Mouse (Mus musculus) spleen, postnatal 4 days (tissue): ENCODE results near the gene Erc1.
"Not testable (repeated sequence)": the region's sequence is repeated elsewhere in the genome, so short reads cannot be mapped to it uniquely, and the experiment has no call there.

Source experiments
- DNase-seq, 2 experiments: peaks; one replicate each; pipeline ENCODE4 v3.0.0; 2022; ENCODE audit warnings: low spot score in 2 of 2

Gene Erc1

DNA sequence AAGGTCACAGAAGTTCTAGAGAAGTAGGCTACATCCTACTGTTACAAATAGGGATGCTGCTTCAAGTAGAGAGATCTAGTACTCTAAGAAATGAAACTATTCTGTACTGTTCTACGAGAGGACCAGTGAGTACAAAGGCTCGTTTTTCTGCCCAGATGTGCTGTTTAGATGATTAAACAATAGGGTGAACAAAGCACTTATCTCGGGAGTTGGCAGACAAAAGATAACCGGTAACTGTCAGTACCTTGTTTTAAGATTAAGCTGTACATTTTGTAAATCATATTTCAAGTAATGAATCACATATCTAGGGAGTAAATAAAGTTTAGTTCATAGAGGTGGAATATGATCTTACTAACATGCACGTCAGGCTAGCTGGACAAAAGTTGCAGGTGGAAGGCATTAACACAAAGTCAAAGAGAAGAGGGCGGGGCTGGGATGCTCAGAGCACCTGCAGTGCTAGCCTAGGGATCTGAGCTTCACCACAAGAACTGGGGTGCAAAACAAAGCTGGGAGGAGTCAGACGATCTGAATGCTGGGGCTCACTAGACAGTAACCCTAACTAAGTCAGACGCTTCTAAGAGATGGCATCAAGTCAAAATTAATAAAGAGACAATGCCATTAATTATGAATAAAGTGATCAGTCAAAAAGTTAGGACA, 136.2 kb downstream of the Erc1 start:
- DNase-seq = no peak

DNA sequence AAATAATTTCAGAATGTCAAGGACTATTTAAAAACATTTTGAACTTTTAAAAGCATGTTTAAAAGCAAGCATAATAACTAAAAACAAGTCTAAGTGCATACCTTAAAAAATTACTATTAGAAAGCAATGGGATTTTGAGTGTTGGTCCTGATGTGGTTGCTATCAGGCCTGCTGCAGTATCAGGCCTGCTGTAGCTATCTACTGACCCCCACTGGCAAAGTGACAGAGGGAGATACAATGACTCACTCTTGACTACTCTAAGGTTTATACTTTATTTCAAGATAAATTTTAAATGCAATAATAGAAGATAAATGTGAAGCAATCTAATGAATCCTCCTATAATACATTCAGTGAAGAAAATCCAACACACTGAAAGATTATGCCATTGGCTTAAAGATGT, 138.4 kb downstream of the Erc1 start:
- DNase-seq = no peak

- DNase-seq = no peak
These were observed 140.1 kb downstream of the Erc1 start for GRCm38 (mm10) chr6:119707911-119708310.

DNA sequence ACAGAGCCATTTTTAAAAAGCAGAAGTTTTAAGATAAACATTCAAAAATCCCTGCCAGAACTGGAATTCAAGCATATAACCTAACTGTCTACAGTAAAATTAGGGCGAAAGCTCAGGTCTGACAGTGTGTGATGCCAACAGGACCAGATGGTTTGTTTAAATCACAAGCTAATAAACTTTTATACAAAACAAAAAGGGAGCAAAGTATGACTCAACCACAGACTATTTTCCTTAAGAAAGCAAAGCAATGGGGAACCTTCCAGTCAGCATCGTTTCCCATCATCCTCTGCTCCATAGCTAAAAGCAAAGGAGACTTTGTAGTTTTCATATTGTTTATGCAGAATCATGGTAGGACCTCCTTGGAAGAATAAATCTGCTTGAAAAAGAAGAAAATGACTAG, 143.1 kb downstream of the Erc1 start:
- no peak for DNase-seq

DNA sequence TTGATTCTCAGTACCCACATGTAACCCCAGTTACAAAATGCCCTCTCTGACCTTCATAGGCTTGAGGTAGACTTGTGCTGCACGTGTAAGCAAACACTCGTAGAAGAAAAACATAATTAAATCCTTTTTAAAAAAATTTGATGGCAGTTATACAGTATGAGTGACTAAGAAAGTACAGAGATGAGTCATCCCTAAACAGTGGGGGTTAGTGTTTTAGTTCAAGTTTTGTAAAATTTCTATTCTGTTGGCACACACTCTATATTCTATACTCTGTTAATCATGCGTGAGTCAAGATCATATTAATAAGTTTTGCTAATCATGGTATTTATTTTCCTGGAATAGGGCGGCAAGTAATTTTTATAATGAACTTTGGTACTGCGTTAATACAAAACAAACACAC, 155.2 kb downstream of the Erc1 start:
- no peak for DNase-seq

DNA sequence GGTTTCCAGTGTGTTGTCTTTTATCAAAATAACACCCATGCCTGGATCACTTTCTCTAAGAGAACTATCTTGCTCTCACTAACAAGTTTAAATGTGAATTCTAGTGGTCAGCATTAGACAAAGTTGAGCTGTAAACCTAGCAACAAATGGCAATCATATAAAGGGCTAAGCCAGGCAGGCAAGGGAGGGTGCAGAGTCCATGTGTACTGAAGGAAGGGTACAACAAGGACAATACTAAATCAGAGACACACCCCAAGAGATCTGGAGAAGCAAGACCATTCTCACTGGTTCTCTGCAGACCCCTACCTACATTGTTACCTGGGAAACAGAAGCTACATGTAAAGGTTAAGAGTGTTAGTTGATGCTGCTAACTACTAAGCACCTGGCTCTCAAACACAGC, 161.5 kb downstream of the Erc1 start:
- no peak for DNase-seq

DNA sequence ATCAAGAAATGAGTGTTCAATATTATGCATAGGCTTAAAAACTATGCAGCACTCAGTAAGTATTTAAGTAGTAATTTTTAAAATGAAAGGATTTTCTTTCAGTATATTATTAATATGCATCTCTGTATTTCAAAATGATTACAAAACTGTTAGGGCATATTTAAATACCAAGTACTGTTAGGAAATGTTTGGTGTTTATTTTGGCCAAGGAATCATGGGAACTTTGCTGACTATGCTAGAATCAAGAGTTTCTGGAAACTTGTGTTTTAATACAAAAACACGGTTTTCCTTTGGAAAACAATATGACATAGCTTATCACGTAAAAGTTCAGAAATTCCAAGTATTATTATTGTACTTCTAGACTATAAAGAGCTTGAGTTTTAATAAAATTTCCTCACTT, 167.2 kb downstream of the Erc1 start:
- no peak for DNase-seq

DNA sequence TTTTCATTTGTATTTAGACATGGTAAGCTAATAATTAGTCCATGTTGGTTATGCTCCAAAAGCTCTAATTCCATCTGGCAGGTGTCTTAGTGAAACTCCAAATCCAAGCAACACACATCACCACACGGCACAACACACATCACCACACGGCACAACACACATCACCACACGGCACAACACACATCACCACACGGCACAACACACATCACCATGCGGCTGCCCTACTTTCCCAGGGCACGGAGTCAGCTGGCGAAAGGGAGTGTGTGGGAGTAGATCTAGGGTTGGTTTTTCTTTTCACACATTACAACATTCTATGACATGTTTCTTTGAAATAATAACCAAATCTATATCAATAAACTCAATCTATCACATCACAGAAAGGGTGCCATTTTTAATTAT, 173.2 kb downstream of the Erc1 start:
- DNase-seq = no peak

DNA sequence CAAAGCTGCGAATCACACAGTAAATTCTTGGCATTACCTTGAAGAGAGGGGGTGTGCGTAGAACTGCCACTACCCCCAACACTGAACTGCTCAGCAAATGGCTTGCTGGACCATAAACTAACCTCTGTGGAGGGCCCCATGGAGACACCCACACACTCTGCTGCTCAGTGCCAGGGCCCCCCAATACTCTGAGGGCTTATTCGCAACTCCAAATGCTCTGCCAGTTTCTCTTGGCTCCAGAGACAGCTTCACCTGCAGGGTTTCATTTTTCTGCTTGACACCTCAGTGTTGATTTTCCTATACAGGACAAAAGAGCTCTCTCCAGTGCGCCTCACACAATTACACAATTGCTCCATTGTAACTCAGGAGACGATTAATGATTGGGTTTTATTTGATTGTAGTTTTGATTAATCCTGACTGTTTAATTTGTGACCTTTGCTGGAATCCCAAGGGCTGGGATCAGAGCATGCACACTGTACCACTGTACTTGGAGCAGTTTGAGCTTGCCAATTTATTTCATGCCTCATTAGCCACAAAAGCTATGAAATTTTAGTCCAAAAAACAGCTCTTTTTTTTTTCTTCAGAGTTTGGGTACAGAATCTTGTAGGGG, 173.7 kb downstream of the Erc1 start:
- DNase-seq = no peak

DNA sequence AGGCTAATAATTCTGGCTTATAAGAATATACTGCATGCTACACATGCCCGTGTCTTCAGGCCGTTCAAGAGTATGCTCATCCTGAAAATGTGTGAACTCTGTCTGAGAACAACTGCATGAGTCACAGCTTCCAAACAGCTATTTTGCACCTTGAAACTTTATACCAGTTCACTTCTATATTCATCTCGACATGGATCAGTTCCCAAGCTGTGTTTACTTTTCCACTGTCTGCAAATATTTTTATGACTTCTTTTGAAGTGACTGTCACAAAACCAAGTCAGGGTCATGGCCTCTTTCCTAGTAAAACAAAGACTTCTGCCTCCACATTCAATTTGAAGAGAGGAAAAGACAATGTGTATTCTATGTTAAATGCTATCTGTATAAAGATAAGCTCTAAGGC, 178.2 kb downstream of the Erc1 start:
- no peak for DNase-seq

DNA sequence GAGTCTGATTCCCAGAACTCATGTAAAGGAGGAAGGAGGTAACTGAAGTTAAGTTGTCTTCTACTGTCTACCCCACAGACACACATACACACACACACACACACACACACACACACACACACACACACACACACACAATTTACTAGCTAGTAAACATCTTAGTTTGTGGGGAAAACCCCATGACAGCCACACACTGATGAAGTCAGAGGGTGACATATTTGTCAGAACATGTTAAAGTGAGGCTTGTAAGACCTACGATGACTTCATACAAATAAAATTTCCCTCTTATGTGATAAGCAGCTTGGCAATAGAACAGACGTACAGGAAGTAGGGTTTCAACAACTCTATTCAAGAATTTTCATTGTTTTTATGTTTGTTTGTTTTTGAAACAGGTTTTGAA, 185.0 kb downstream of the Erc1 start:
- DNase-seq = no peak

- DNase-seq = no peak
These were observed 186.9 kb downstream of the Erc1 start for GRCm38 (mm10) chr6:119661081-119661493.

GRCm38 (mm10) chr6:119658441-119658840, 189.5 kb downstream of the Erc1 start:
- no peak for DNase-seq

DNA sequence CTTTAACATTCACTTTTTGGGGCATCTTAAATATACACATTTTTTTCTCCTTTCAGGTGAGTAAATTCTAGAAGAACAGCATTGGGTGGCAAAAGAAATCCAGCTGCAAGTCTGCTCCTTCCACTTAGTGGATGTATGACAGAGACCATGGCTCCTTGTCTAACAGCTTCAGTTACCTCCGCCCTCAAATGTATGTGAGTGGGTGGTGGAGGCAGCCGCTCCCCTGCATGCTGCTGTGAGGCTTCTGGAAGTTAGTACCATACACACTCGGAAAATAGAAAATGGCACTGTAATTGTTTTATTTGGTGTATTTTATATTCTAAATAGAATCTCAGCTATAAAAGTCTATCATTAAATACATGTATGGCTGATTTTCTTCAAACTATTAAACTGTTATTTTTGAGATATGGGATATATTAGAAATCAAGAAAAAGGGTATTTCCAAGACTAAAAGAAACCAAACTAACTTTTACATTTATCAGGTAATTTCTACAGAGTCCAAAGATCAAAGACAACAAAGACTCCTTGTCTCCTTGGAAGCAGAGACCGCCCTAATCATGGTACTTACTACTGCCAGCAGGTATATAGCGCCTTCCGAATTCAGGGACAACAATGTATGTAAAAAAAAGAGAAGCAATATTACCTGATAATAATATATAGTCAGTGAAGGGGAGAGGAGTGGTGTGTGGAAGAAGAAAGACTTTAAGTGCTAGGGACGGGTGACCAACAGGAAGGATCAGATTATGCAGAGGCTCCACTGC, 190.4 kb downstream of the Erc1 start:
- no peak for DNase-seq

- DNase-seq = not testable (repeated sequence)
These were observed 193.2 kb downstream of the Erc1 start for GRCm38 (mm10) chr6:119654777-119655176.

GRCm38 (mm10) chr6:119643880-119644460, 204.0 kb downstream of the Erc1 start:
- DNase-seq = no peak

- no peak for DNase-seq
These were observed 204.7 kb downstream of the Erc1 start for GRCm38 (mm10) chr6:119643178-119643728.

DNA sequence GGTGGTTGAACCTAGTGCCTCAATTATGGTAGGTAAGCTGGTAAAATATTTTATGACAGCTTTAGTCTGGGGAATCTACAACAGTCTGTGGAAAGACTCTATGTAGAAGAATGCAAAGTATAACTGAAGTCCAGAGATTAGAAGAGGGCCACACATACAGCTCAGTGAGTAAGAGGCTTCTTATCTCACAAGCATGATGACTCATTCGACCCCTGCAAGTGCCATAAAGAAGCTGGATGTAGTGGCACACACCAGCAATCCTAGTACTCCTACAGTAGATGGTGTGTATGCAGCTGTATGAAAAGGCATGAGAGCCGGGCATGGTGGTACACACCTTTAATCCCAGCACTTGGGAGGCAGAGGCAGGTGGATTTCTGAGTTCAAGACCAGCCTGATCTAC, 205.2 kb downstream of the Erc1 start:
- no peak for DNase-seq

- no peak for DNase-seq
These were observed 212.3 kb downstream of the Erc1 start for GRCm38 (mm10) chr6:119635629-119636028.

GRCm38 (mm10) chr6:119630622-119631021, 217.3 kb downstream of the Erc1 start:
- no peak for DNase-seq

GRCm38 (mm10) chr6:119601379-119601778, 246.6 kb downstream of the Erc1 start:
- no peak for DNase-seq

DNA sequence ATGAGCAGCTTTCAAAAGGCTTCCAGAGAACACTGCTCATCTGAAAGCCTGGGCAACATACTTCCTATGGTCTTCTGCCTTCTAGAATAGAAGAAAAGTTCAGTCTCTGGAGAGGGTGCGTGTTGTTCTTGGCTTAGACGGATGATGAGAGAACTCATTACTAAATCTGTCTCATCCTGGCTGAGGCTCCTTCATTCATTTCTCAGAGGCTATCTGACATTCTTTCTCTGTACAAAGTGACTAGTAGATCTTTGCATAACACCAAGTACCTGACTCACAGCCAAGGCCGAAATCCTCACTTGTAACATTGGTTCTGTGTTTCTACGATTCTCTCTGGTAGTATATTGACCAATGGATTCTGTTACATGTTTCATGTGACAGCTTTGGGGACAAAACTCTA, 252.5 kb downstream of the Erc1 start:
- DNase-seq = no peak
